Mouse (Mus musculus): ENCODE results near the gene Xpot. TPM values are rescaled to one million over a fixed set of nuclear protein-coding genes. Genes with fewer than 3 reads are reported as not detected.

Gene Xpot
- polyA plus RNA-seq, 1 experiment: 62.2 TPM

- peaks cover 10% of the 10 kb centered on the region for H3K4me1 ChIP-seq (ENCODE audit: control insufficient read depth, insufficient read depth, low read length)
- TF ChIP-seq CTCF (IDR thresholded peaks at IDR 0.05; ENCODE audit: low read depth, low read length) (no peak), POLR2A (IDR thresholded peaks at IDR 0.05; ENCODE audit: borderline replicate concordance, low read depth, low read length) (no peak)
- H3K27ac ChIP-seq (ENCODE audit: insufficient read depth, low read depth, low read length): no peak within 1 kb of the TSS
Observed at GRCm38 (mm10) chr10:121641272-121642053, 15.3 kb upstream of the Xpot start, which contains the start of gene D930020B18Rik. Gene D930020B18Rik, plus strand, starts transcription at chr10:121641588.

GRCm38 (mm10) chr10:121640944-121641271 is 14.8 kb upstream of the Xpot start:
- TF ChIP-seq CTCF (IDR thresholded peaks at IDR 0.05; ENCODE audit: low read depth, low read length) (no peak), POLR2A (IDR thresholded peaks at IDR 0.05; ENCODE audit: borderline replicate concordance, low read depth, low read length) (no peak)
- peak overlapping the region; percentile 55 for H3K4me3 ChIP-seq (ENCODE audit: insufficient read depth, low read length)
- peaks cover 10% of the 10 kb centered on the region for H3K4me1 ChIP-seq (ENCODE audit: control insufficient read depth, insufficient read depth, low read length)
- no peak overlapping the region for H3K27ac ChIP-seq (ENCODE audit: insufficient read depth, low read depth, low read length)

More at GRCm38 (mm10) chr10:121641272-121642053, 15.3 kb upstream of the Xpot start, which contains the start of gene D930020B18Rik:
- H3K4me3 ChIP-seq (ENCODE audit: insufficient read depth, low read length): peak within 1 kb of the TSS; percentile 55

GRCm38 (mm10) chr10:121640150-121640930 is 14.2 kb upstream of the Xpot start:
- TF ChIP-seq POLR2A (IDR thresholded peaks at IDR 0.05; ENCODE audit: borderline replicate concordance, low read depth, low read length) (no peak), CTCF (IDR thresholded peaks at IDR 0.05; ENCODE audit: low read depth, low read length) (no peak)
- no peak overlapping the region for H3K27ac ChIP-seq (ENCODE audit: insufficient read depth, low read depth, low read length)
- no peak overlapping the region for H3K4me3 ChIP-seq (ENCODE audit: insufficient read depth, low read length)
- H3K4me1 ChIP-seq (ENCODE audit: control insufficient read depth, insufficient read depth, low read length): peaks cover 10% of the 10 kb centered on the region

GRCm38 (mm10) chr10:121639573-121639972 is 13.4 kb upstream of the Xpot start:
- no peak overlapping the region for H3K4me3 ChIP-seq (ENCODE audit: insufficient read depth, low read length)
- no peak for TF ChIP-seq CTCF (IDR thresholded peaks at IDR 0.05; ENCODE audit: low read depth, low read length)
- TF ChIP-seq POLR2A (IDR thresholded peaks at IDR 0.05; ENCODE audit: borderline replicate concordance, low read depth, low read length): no peak
- no peak overlapping the region for H3K27ac ChIP-seq (ENCODE audit: insufficient read depth, low read depth, low read length)
- H3K4me1 ChIP-seq (ENCODE audit: control insufficient read depth, insufficient read depth, low read length): peaks cover 10% of the 10 kb centered on the region

- Histone ChIP-seq H3K4me1 (ENCODE audit: control insufficient read depth, insufficient read depth, low read length) (peaks cover 13% of the 10 kb centered on the region), H3K4me3 (ENCODE audit: insufficient read depth, low read length) (no peak overlapping the region), H3K27ac (ENCODE audit: insufficient read depth, low read depth, low read length) (no peak overlapping the region)
- no peak for TF ChIP-seq CTCF (IDR thresholded peaks at IDR 0.05; ENCODE audit: low read depth, low read length)
- no peak for TF ChIP-seq POLR2A (IDR thresholded peaks at IDR 0.05; ENCODE audit: borderline replicate concordance, low read depth, low read length)
Observed at GRCm38 (mm10) chr10:121636276-121636675, 10.1 kb upstream of the Xpot start.

- peaks cover 26% of the 10 kb centered on the region for H3K4me1 ChIP-seq (ENCODE audit: control insufficient read depth, insufficient read depth, low read length)
- H3K4me3 ChIP-seq (ENCODE audit: insufficient read depth, low read length): no peak overlapping the region
- TF ChIP-seq POLR2A (IDR thresholded peaks at IDR 0.05; ENCODE audit: borderline replicate concordance, low read depth, low read length) (no peak), CTCF (IDR thresholded peaks at IDR 0.05; ENCODE audit: low read depth, low read length) (no peak)
- H3K27ac ChIP-seq (ENCODE audit: insufficient read depth, low read depth, low read length): no peak overlapping the region
Observed at GRCm38 (mm10) chr10:121634159-121634558, 8.0 kb upstream of the Xpot start.

GRCm38 (mm10) chr10:121628561-121629040 is 2.5 kb upstream of the Xpot start:
- Histone ChIP-seq H3K4me1 (ENCODE audit: control insufficient read depth, insufficient read depth, low read length) (peaks cover 41% of the 10 kb centered on the region), H3K4me3 (ENCODE audit: insufficient read depth, low read length) (peak overlapping the region; percentile 38)
- TF ChIP-seq POLR2A (IDR thresholded peaks at IDR 0.05; ENCODE audit: borderline replicate concordance, low read depth, low read length): no peak
- no peak for TF ChIP-seq CTCF (IDR thresholded peaks at IDR 0.05; ENCODE audit: low read depth, low read length)

GRCm38 (mm10) chr10:121627216-121627852 is 1.2 kb upstream of the Xpot start:
- H3K27ac ChIP-seq (ENCODE audit: insufficient read depth, low read depth, low read length): 0 out of 2 replicates have a peak overlapping the region, but pooled peaks have one; percentile 77
- H3K4me1 ChIP-seq (ENCODE audit: control insufficient read depth, insufficient read depth, low read length): peaks cover 43% of the 10 kb centered on the region
- H3K4me3 ChIP-seq (ENCODE audit: insufficient read depth, low read length): no peak overlapping the region
- TF ChIP-seq CTCF (IDR thresholded peaks at IDR 0.05; ENCODE audit: low read depth, low read length) (no peak), POLR2A (IDR thresholded peaks at IDR 0.05; ENCODE audit: borderline replicate concordance, low read depth, low read length) (no peak)

More at GRCm38 (mm10) chr10:121628561-121629040, 2.5 kb upstream of the Xpot start:
- H3K27ac ChIP-seq (ENCODE audit: insufficient read depth, low read depth, low read length): peak overlapping the region; percentile 48

GRCm38 (mm10) chr10:121625407-121626185 is 536 bp downstream of the Xpot start:
- TF ChIP-seq CTCF (IDR thresholded peaks at IDR 0.05; ENCODE audit: low read depth, low read length) (no peak), POLR2A (IDR thresholded peaks at IDR 0.05; ENCODE audit: borderline replicate concordance, low read depth, low read length) (no peak)
- Histone ChIP-seq H3K27ac (ENCODE audit: insufficient read depth, low read depth, low read length) (peak overlapping the region; percentile 66), H3K4me3 (ENCODE audit: insufficient read depth, low read length) (peak overlapping the region; percentile 76), H3K4me1 (ENCODE audit: control insufficient read depth, insufficient read depth, low read length) (peaks cover 41% of the 10 kb centered on the region)

Measured in bone marrow macrophage, adult 2 months (primary cell).